Mouse (Mus musculus) gastrocnemius, postnatal 36 days (tissue): Measurements from ENCODE around the gene Wdr59. TPM values are rescaled to one million over a fixed set of nuclear protein-coding genes. Genes with fewer than 3 reads are reported as not detected.
"Not testable (repeated sequence)": the region's sequence is repeated elsewhere in the genome, so short reads cannot be mapped to it uniquely, and the experiment has no call there.

Experiments used
- DNase-seq, 2 experiments: peaks; one replicate each; pipeline ENCODE4 v3.0.0; 2022
- intact Hi-C: fragments of 180-260 bp; cut with DNase I; formaldehyde crosslinking; loops from one replicate; pipeline ENCODE4 v1.15.1; 2025
- total RNA-seq, 2 experiments: library from RNA; stranded (reverse); gene quantifications; 2 replicates each; pipeline ENCODE4 v1.2.3; 2021

The Wdr59 gene
- total RNA-seq, 2 experiments from 2014 or later = 7.1 to 8.1 TPM

GRCm38 (mm10) chr8:111501724-111502464 lies 20.0 kb downstream of the Wdr59 start:
- DNase-seq = no peak
- intact Hi-C loops = no loop called here

GRCm38 (mm10) chr8:111498249-111498648 lies 23.6 kb downstream of the Wdr59 start:
- intact Hi-C loops, DNase-seq: not testable (repeated sequence)

GRCm38 (mm10) chr8:111496326-111496725 lies 25.6 kb downstream of the Wdr59 start:
- no peak for DNase-seq

GRCm38 (mm10) chr8:111493176-111493575 lies 28.7 kb downstream of the Wdr59 start:
- DNase-seq = no peak
- intact Hi-C loops = no loop called here

More at GRCm38 (mm10) chr8:111496326-111496725, 25.6 kb downstream of the Wdr59 start:
- intact Hi-C loops = no loop called here

GRCm38 (mm10) chr8:111492508-111492907 lies 29.4 kb downstream of the Wdr59 start:
- intact Hi-C loops = no loop called here
- DNase-seq = no peak

GRCm38 (mm10) chr8:111491191-111491590 lies 30.7 kb downstream of the Wdr59 start:
- intact Hi-C loops = no loop called here
- DNase-seq = no peak

- intact Hi-C loops = no loop called here
- DNase-seq = no peak
Measured at GRCm38 (mm10) chr8:111490034-111490591, 31.8 kb downstream of the Wdr59 start.

- no peak for DNase-seq
- intact Hi-C loops = no loop called here
Measured at GRCm38 (mm10) chr8:111480691-111481090, 41.2 kb downstream of the Wdr59 start.

GRCm38 (mm10) chr8:111477761-111478465 lies 44.0 kb downstream of the Wdr59 start:
- DNase-seq = no peak
- intact Hi-C loops = no loop called here

- no peak for DNase-seq
- intact Hi-C loops = no loop called here
Measured at GRCm38 (mm10) chr8:111471526-111472081, 50.3 kb downstream of the Wdr59 start.

- intact Hi-C loops = no loop called here
- no peak for DNase-seq
Measured at GRCm38 (mm10) chr8:111469013-111469412, 52.9 kb downstream of the Wdr59 start.

GRCm38 (mm10) chr8:111465341-111465740 lies 56.6 kb downstream of the Wdr59 start:
- no peak for DNase-seq
- intact Hi-C loops = no loop called here

GRCm38 (mm10) chr8:111464526-111464925 lies 57.4 kb downstream of the Wdr59 start:
- intact Hi-C loops = no loop called here
- DNase-seq = peak in 1 of 2 experiments; percentile 25

GRCm38 (mm10) chr8:111449671-111450070 lies 72.2 kb downstream of the Wdr59 start:
- no peak for DNase-seq
- intact Hi-C loops = no loop called here

GRCm38 (mm10) chr8:111445960-111446660 lies 75.8 kb downstream of the Wdr59 start:
- no peak for DNase-seq
- intact Hi-C loops = no loop called here

GRCm38 (mm10) chr8:111445558-111445957 lies 76.3 kb downstream of the Wdr59 start:
- intact Hi-C loops = no loop called here
- no peak for DNase-seq

- intact Hi-C loops = no loop called here
- DNase-seq = no peak
Measured at GRCm38 (mm10) chr8:111444245-111444644, 77.6 kb downstream of the Wdr59 start.

GRCm38 (mm10) chr8:111439189-111439588 lies 82.7 kb downstream of the Wdr59 start:
- DNase-seq = peak; percentile 36 to 45
- intact Hi-C loops = loop anchor here (2.0 kb wide), 1 partner anchor 96 kb away; no protein-coding TSS in a partner anchor

- DNase-seq = no peak
- intact Hi-C loops = no loop called here
Measured at GRCm38 (mm10) chr8:111435071-111435828, 86.6 kb downstream of the Wdr59 start.

GRCm38 (mm10) chr8:111424646-111425045 lies 97.2 kb downstream of the Wdr59 start:
- DNase-seq = no peak
- intact Hi-C loops = no loop called here
